Mouse (Mus musculus) midbrain, embryonic 11.5 days (tissue): ENCODE measurements around the gene Serf2. TPM values are rescaled to one million over a fixed set of nuclear protein-coding genes. Genes with fewer than 3 reads are reported as not detected.

Experiments used
- ATAC-seq: fragments of 200-750 bp; cut with Nextera tagmentation; 2 replicates; pipeline ENCODE4 v1.8.0; 2017; ENCODE audit warnings: moderate TSS enrichment, moderate library complexity; ENCODE audit not compliant: low FRiP score
- DNase-seq: peaks from one replicate; pipeline ENCODE4 v3.0.0; 2015; ENCODE audit warnings: low spot score; ENCODE audit errors: missing footprints
- H3K27ac ChIP-seq: fragments of 300-500 bp; sonication (generic); 2 replicates; pipeline ENCODE4 v1.5.1; 2014; ENCODE audit warnings: low read depth, low read length
- H3K27me3 ChIP-seq: fragments of 300-500 bp; sonication (generic); 2 replicates; pipeline ENCODE4 v1.6.1; 2014; ENCODE audit warnings: mild to moderate bottlenecking, low read length, moderate library complexity, mixed read lengths; ENCODE audit not compliant: control insufficient read depth, insufficient read depth
- H3K36me3 ChIP-seq: fragments of 300-500 bp; sonication (generic); 2 replicates; pipeline ENCODE4 v1.6.1; 2014; ENCODE audit warnings: mild to moderate bottlenecking, low read length, moderate library complexity, mixed read lengths; ENCODE audit not compliant: control insufficient read depth, insufficient read depth
- H3K4me1 ChIP-seq: fragments of 300-500 bp; sonication (generic); 2 replicates; pipeline ENCODE4 v1.6.1; 2014; ENCODE audit warnings: low read length; ENCODE audit not compliant: control insufficient read depth, insufficient read depth
- H3K4me2 ChIP-seq: fragments of 300-500 bp; sonication (generic); 2 replicates; pipeline ENCODE4 v1.6.1; 2014; ENCODE audit warnings: mild to moderate bottlenecking, moderate library complexity
- H3K4me3 ChIP-seq: fragments of 300-500 bp; sonication (generic); 2 replicates; pipeline ENCODE4 v1.5.1; 2014; ENCODE audit warnings: low read depth, low read length
- H3K9ac ChIP-seq: fragments of 300-500 bp; sonication (generic); 2 replicates; pipeline ENCODE4 v1.6.1; 2014; ENCODE audit warnings: low read length
- H3K9me3 ChIP-seq: fragments of 300-500 bp; sonication (generic); 2 replicates; pipeline ENCODE4 v1.6.1; 2016; ENCODE audit warnings: low read length; ENCODE audit not compliant: control insufficient read depth
- WGBS: fragments of 180-500 bp; shearing (Covaris S2); extraction: QIAGEN DNeasy Blood & Tissue Kit; methylation state at CpG from one replicate; pipeline ENCODE4 v1.1.7; 2014; 5-methylcytosine and 5-hydroxymethylcytosine counted together
- microRNA-seq: library from miRNA; unstranded; fragments of <30 nt; microRNA quantifications from one replicate; pipeline ENCODE4, GENCODE M21; 2017
- polyA plus RNA-seq: library from polyadenylated mRNA; unstranded; fragments of >200 nt; fragmentation: Nextera tagmentation; extraction: Ambion mirVana; gene quantifications from 2 replicates; pipeline ENCODE4 v1.2.1, GENCODE M21; 2014

Gene Serf2
- polyA plus RNA-seq, 1 experiment from 2014 or later, result 471 TPM

- Histone ChIP-seq H3K4me2 (peak overlapping the region; percentile 69), H3K4me3 (peak overlapping the region; percentile 52), H3K27me3 (no peaks in the 10 kb centered on the region), H3K27ac (no peak overlapping the region), H3K9me3 (no peaks in the 10 kb centered on the region), H3K36me3 (peaks cover 5% of the 10 kb centered on the region; the same call in 1 of the 2 replicates), H3K9ac (peak overlapping the region; percentile 65), H3K4me1 (peaks cover 8% of the 10 kb centered on the region)
- ATAC-seq, result no peak
- WGBS, result 15% methylated on average over 12 of the region's 12 CpGs
- DNase-seq, result peak; percentile 84
These were observed 58.4 kb downstream of the Serf2 start for GRCm38 (mm10) chr2:121507173-121507950.

Small RNAs within 50 kb of the gene (microRNA-seq; reads per million reads assigned to microRNA genes)
- not detected for gene Gm22953

Other genes with a start within 250 kb of the Serf2 start
- 132 and 138 TPM in 2 replicates for gene Trp53bp1, start 177.8 kb upstream of the Serf2 start, polyA plus RNA-seq
- 11.2 and 14.3 TPM in 2 replicates for gene Map1a, start 159.6 kb upstream of the Serf2 start, polyA plus RNA-seq
- 10.3 and 11.2 TPM in 2 replicates for gene Ppip5k1, start 93.8 kb upstream of the Serf2 start, polyA plus RNA-seq
- 3.8 and 4.1 TPM in 2 replicates for gene Ckmt1, start 91.5 kb upstream of the Serf2 start, polyA plus RNA-seq
- gene Strc, start 62.0 kb upstream of the Serf2 start, polyA plus RNA-seq, result not detected in 2 replicates
- gene Pdia3, start 35.4 kb upstream of the Serf2 start, polyA plus RNA-seq, result 505 and 510 TPM in 2 replicates
- 1.6 and 2.0 TPM in 2 replicates for gene Catsper2, start 35.4 kb upstream of the Serf2 start, polyA plus RNA-seq
- gene Ell3, start 4.9 kb upstream of the Serf2 start, polyA plus RNA-seq, result 2.2 and 2.5 TPM in 2 replicates
- gene Hypk, start 4.1 kb downstream of the Serf2 start, polyA plus RNA-seq, result 118 and 128 TPM in 2 replicates
- gene Serinc4, start 7.6 kb downstream of the Serf2 start, polyA plus RNA-seq, result 0.48 and 0.77 TPM in 2 replicates
- 69.1 and 76.0 TPM in 2 replicates for gene Mfap1b, start 24.9 kb downstream of the Serf2 start, polyA plus RNA-seq
- 27.0 and 27.9 TPM in 2 replicates for gene Mfap1a, start 57.5 kb downstream of the Serf2 start, polyA plus RNA-seq
- gene Wdr76, start 57.5 kb downstream of the Serf2 start, polyA plus RNA-seq, result 13.4 and 14.6 TPM in 2 replicates